Mouse (Mus musculus) monocyte, adult 59 days (primary cell): ENCODE measurements around the gene Lat2. TPM values are rescaled to one million over a fixed set of nuclear protein-coding genes. Genes with fewer than 3 reads are reported as not detected.

ENCODE experiments used
- total RNA-seq, 2 experiments: library from RNA; stranded (reverse); gene quantifications; one replicate each; pipeline ENCODE4 v1.2.4; 2023

Gene Lat2
- 100 to 1,000 TPM; 103 to 114 TPM for total RNA-seq

GRCm38 (mm10) chr5:134614802-134615201, at the start of gene Lat2:
Gene Lat2 (minus strand): TSS chr5:134615025.

GRCm38 (mm10) chr5:134639269-134639682, 24.5 kb upstream of the Lat2 start, which contains the start of gene Eif4h:
Gene Eif4h (minus strand): TSS chr5:134639490.

GRCm38 (mm10) chr5:134581146-134581545, 33.7 kb downstream of the Lat2 start, which contains the start of gene Rfc2:
Gene Rfc2 (plus strand): TSS chr5:134581366.

GRCm38 (mm10) chr5:134560071-134560449, 54.8 kb downstream of the Lat2 start, which contains the start of gene Syna:
Gene Syna (minus strand): TSS chr5:134560171.

GRCm38 (mm10) chr5:134552110-134552972, 62.5 kb downstream of the Lat2 start, which contains the start of gene Clip2:
Gene Clip2 (minus strand): TSS chr5:134552434.

Other genes with a start within 250 kb of the Lat2 start
- 10 to 100 TPM; 58.6 to 74.0 TPM for gene Gtf2ird1, start 158.3 kb downstream of the Lat2 start, total RNA-seq
- 10 to 100 TPM; 12.6 to 12.8 TPM for gene Clip2, start 62.6 kb downstream of the Lat2 start, total RNA-seq
- not detected for gene Syna, start 54.9 kb downstream of the Lat2 start, total RNA-seq
- 10 to 100 TPM; 53.0 to 62.0 TPM for gene Rfc2, start 33.7 kb downstream of the Lat2 start, total RNA-seq
- gene Eif4h, start 24.5 kb upstream of the Lat2 start, total RNA-seq = 100 to 1,000 TPM; 233 to 241 TPM
- 10 to 100 TPM; 33.3 to 36.0 TPM for gene Limk1, start 73.6 kb upstream of the Lat2 start, total RNA-seq
- under 1 TPM in 1 of 2 experiments, not detected in 1; 0.37 TPM for gene Eln, start 132.3 kb upstream of the Lat2 start, total RNA-seq